In the genomic region with DNA sequence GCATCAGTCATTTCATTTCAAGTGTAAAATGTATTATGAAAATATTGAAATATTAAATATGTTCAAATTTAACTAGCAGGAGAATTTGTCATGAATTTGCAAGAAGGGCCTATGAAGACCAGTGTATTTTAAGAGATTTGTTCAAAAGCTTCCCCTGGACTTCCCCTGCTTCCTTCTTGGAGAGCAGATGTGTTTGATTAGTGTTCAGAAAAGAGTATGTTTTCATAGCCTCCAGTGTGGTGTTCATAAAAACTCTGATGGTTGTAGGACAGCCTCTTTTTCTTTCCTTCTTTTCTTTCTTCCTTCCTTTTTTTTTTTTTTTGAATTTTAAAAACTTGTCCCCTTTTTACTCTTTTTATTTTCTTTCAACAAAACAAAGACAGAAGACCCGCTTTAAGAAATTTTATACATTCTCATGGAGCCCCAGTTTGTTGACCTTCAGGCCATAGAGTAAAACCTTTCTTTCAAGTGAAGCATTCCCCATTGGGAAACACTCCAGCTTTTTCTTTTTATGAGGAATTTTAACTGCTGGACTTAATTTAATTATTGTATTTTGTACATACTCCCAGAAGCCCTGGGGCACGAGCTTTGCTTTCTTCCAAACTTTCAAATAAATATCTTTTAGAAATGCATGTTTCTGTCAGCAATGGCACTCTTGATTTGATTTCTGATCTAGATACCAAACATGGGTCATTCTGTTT, we compare ENCODE assay signal across 24 mouse cellular contexts. TPM values are rescaled to one million over a fixed set of nuclear protein-coding genes. Genes with fewer than 3 reads are reported as not detected.
DNase-seq lines count a peak whose midpoint lies in the region; ATAC-seq lines count a peak whose summit lies in the region.
"Had no signal": no experiment of that assay in that cellular context is flagged by ENCODE, and none has a peak within 500 bp of the region (broad histone marks: within the 10 kb centered on the region; RNA-seq: fewer than 3 reads in every experiment).

No protein-coding gene starts in this region.

- H3K4me1 ChIP-seq in forebrain, embryonic 10.5 days: peaks cover 42% of the 10 kb centered on the region
- H3K4me1 ChIP-seq in forebrain, embryonic 12.5 days: peaks cover 13% of the 10 kb centered on the region
- H3K4me1 ChIP-seq in embryonic facial prominence, embryonic 10.5 days: peaks cover 28% of the 10 kb centered on the region
- H3K4me1 ChIP-seq in embryonic facial prominence, embryonic 13.5 days: peaks cover 19% of the 10 kb centered on the region; the same call in 1 of the 2 replicates
- H3K4me1 ChIP-seq in limb, embryonic 12.5 days (replicated peaks): peaks cover 23% of the 10 kb centered on the region
- H3K4me1 ChIP-seq: heart, embryonic 12.5 days had no signal

- DNase-seq in forebrain, embryonic 10.5 days (ENCODE audit: extremely low spot score, low spot score): no peak
- no peak for DNase-seq in embryonic facial prominence, embryonic 10.5 days (ENCODE audit: low spot score)
- no peak for DNase-seq in frontal cortex, postnatal 10 days (ENCODE audit: low spot score in 2 of 2)
- no peak for DNase-seq in gastrocnemius, postnatal 14 days
- DNase-seq: adrenal gland, postnatal 10 days; cerebellum, adult 11 months; cerebellum, adult 8-10 months; cerebellum, postnatal 14 days; gastrocnemius, postnatal 10 days had no signal

- H3K27me3 ChIP-seq in forebrain, embryonic 10.5 days (ENCODE audit: poor library complexity, severe bottlenecking): peaks cover 50% of the 10 kb centered on the region
- H3K27me3 ChIP-seq in forebrain, embryonic 12.5 days: peaks cover 38% of the 10 kb centered on the region
- H3K27me3 ChIP-seq in embryonic facial prominence, embryonic 10.5 days (replicated peaks; ENCODE audit: low read depth, poor library complexity, severe bottlenecking): peaks cover 52% of the 10 kb centered on the region
- H3K27me3 ChIP-seq in embryonic facial prominence, embryonic 13.5 days: peaks cover 6% of the 10 kb centered on the region
- peaks cover 16% of the 10 kb centered on the region for H3K27me3 ChIP-seq in limb, embryonic 12.5 days

- no peak overlapping the region for H3K4me2 ChIP-seq in forebrain, embryonic 12.5 days
- no peak overlapping the region for H3K4me2 ChIP-seq in embryonic facial prominence, embryonic 13.5 days
- no peak overlapping the region; the same call in 1 of the 2 replicates for H3K4me2 ChIP-seq in limb, embryonic 12.5 days
- H3K4me2 ChIP-seq: forebrain, embryonic 15.5 days; heart, embryonic 12.5 days; hindbrain, embryonic 14.5 days had no signal

- peak overlapping the region; percentile 65 for H3K27ac ChIP-seq in forebrain, embryonic 10.5 days
- H3K27ac ChIP-seq in forebrain, embryonic 12.5 days: no peak overlapping the region
- peak overlapping the region; percentile 55 for H3K27ac ChIP-seq in embryonic facial prominence, embryonic 10.5 days (replicated peaks)
- peak overlapping the region; percentile 55; the same call in 1 of the 2 replicates for H3K27ac ChIP-seq in embryonic facial prominence, embryonic 13.5 days
- H3K27ac ChIP-seq in limb, embryonic 12.5 days: peak overlapping the region; percentile 69
- H3K27ac ChIP-seq: forebrain, embryonic 15.5 days; hindbrain, embryonic 14.5 days had no signal

- H3K36me3 ChIP-seq in forebrain, embryonic 10.5 days (replicated peaks): peaks cover 3% of the 10 kb centered on the region; the same call in 1 of the 2 replicates
- H3K36me3 ChIP-seq in forebrain, embryonic 12.5 days (replicated peaks): no peaks in the 10 kb centered on the region
- H3K36me3 ChIP-seq in embryonic facial prominence, embryonic 10.5 days (replicated peaks): no peaks in the 10 kb centered on the region
- H3K36me3 ChIP-seq in embryonic facial prominence, embryonic 13.5 days: no peaks in the 10 kb centered on the region
- H3K36me3 ChIP-seq in limb, embryonic 12.5 days: no peaks in the 10 kb centered on the region
- H3K36me3 ChIP-seq: forebrain, embryonic 15.5 days; heart, embryonic 12.5 days had no signal

- intact Hi-C loops in gastrocnemius, postnatal 14 days (cut with DNase I; ENCODE audit: low total_unique reads): no loop called here

- no peak overlapping the region for H3K4me3 ChIP-seq in forebrain, embryonic 10.5 days
- no peak overlapping the region for H3K4me3 ChIP-seq in forebrain, embryonic 12.5 days (replicated peaks)
- no peak overlapping the region for H3K4me3 ChIP-seq in embryonic facial prominence, embryonic 10.5 days
- H3K4me3 ChIP-seq in embryonic facial prominence, embryonic 13.5 days: no peak overlapping the region
- H3K4me3 ChIP-seq in limb, embryonic 12.5 days (replicated peaks): no peak overlapping the region
- H3K4me3 ChIP-seq: forebrain, embryonic 15.5 days; heart, embryonic 12.5 days; hindbrain, embryonic 10.5 days had no signal

- no peak for ATAC-seq in forebrain, embryonic 12.5 days (ENCODE audit: low FRiP score)
- ATAC-seq in embryonic facial prominence, embryonic 13.5 days (ENCODE audit: insufficient number of reproducible peaks, insufficient read depth, low FRiP score, low TSS enrichment, low read depth): no peak
- ATAC-seq in limb, embryonic 12.5 days (ENCODE audit: insufficient number of reproducible peaks, insufficient read depth, low FRiP score, low TSS enrichment, low read depth): no peak
- ATAC-seq: forebrain, embryonic 15.5 days had no signal

- H3K9me3 ChIP-seq in forebrain, embryonic 10.5 days: peaks cover 4% of the 10 kb centered on the region; the same call in 1 of the 2 replicates
- no peaks in the 10 kb centered on the region for H3K9me3 ChIP-seq in forebrain, embryonic 12.5 days
- no peaks in the 10 kb centered on the region for H3K9me3 ChIP-seq in embryonic facial prominence, embryonic 10.5 days
- no peaks in the 10 kb centered on the region for H3K9me3 ChIP-seq in embryonic facial prominence, embryonic 13.5 days
- H3K9me3 ChIP-seq in limb, embryonic 12.5 days: no peaks in the 10 kb centered on the region
- H3K9me3 ChIP-seq: forebrain, embryonic 15.5 days; heart, embryonic 12.5 days had no signal

- no peak overlapping the region for H3K9ac ChIP-seq in forebrain, embryonic 12.5 days
- no peak overlapping the region for H3K9ac ChIP-seq in embryonic facial prominence, embryonic 13.5 days
- no peak overlapping the region for H3K9ac ChIP-seq in limb, embryonic 12.5 days (replicated peaks)
- H3K9ac ChIP-seq: forebrain, embryonic 15.5 days; heart, embryonic 12.5 days; hindbrain, embryonic 14.5 days had no signal

- WGBS in forebrain, embryonic 10.5 days: 58% methylated on average over 2 of the region's 2 CpGs
- 56% methylated on average over 2 of the region's 2 CpGs for WGBS in forebrain, embryonic 12.5 days
- WGBS in embryonic facial prominence, embryonic 10.5 days: 32% methylated on average over 2 of the region's 2 CpGs
- WGBS in embryonic facial prominence, embryonic 13.5 days: 12% methylated on average over 2 of the region's 2 CpGs
- 15% methylated on average over 2 of the region's 2 CpGs for WGBS in limb, embryonic 12.5 days

RNA-seq across cellular contexts. Expression of gene Gm5089, which starts 37.9 kb away (rescaled TPM):
- polyA plus RNA-seq in forebrain, embryonic 10.5 days (2016; fragmentation: Nextera tagmentation; extraction: Ambion mirVana): 1.0 and 1.9 TPM in 2 replicates
- polyA plus RNA-seq in forebrain, embryonic 12.5 days (2016; fragmentation: Nextera tagmentation; extraction: Ambion mirVana): 1.6 and 2.1 TPM in 2 replicates
- polyA plus RNA-seq in embryonic facial prominence, embryonic 10.5 days (2016; fragmentation: Nextera tagmentation; extraction: Ambion mirVana): 0.50 and 0.56 TPM in 2 replicates
- 0.22 and 0.59 TPM in 2 replicates for polyA plus RNA-seq in embryonic facial prominence, embryonic 13.5 days (2015; fragmentation: Nextera tagmentation; extraction: Ambion mirVana)
- polyA plus RNA-seq in limb, embryonic 12.5 days (2016; fragmentation: Nextera tagmentation; extraction: Ambion mirVana): 0.14 and 0.23 TPM in 2 replicates
- total RNA-seq in gastrocnemius, postnatal 14 days (2021): not detected
- total RNA-seq: adrenal gland, postnatal 10 days; adrenal gland, postnatal 4 days; common myeloid progenitor, adult 5-6 weeks; gastrocnemius, postnatal 10 days; heart, adult 8-10 months; heart, postnatal 25 days; MEL had no signal
- polyA plus RNA-seq: C2C12; gonadal fat pad, adult 2 months; heart, embryonic 12.5 days; heart, embryonic 16.5 days had no signal

RNA-seq across cellular contexts. Expression of gene Zic5, which starts 52.5 kb away (rescaled TPM):
- 20.7 and 21.5 TPM in 2 replicates for polyA plus RNA-seq in forebrain, embryonic 10.5 days (2016; fragmentation: Nextera tagmentation; extraction: Ambion mirVana)
- polyA plus RNA-seq in forebrain, embryonic 12.5 days (2016; fragmentation: Nextera tagmentation; extraction: Ambion mirVana): 18.6 and 25.8 TPM in 2 replicates
- polyA plus RNA-seq in embryonic facial prominence, embryonic 10.5 days (2016; fragmentation: Nextera tagmentation; extraction: Ambion mirVana): 6.2 and 6.9 TPM in 2 replicates
- polyA plus RNA-seq in embryonic facial prominence, embryonic 13.5 days (2015; fragmentation: Nextera tagmentation; extraction: Ambion mirVana): 0.20 and 0.22 TPM in 2 replicates
- 8.0 TPM in 2 replicates for polyA plus RNA-seq in limb, embryonic 12.5 days (2016; fragmentation: Nextera tagmentation; extraction: Ambion mirVana)
- not detected for total RNA-seq in gastrocnemius, postnatal 14 days (2021)
- total RNA-seq: adrenal gland, postnatal 10 days; common myeloid progenitor, adult 5-6 weeks; gastrocnemius, postnatal 10 days; heart, adult 8-10 months; heart, postnatal 25 days had no signal
- polyA plus RNA-seq: gonadal fat pad, adult 2 months; heart, embryonic 16.5 days had no signal
